Mouse (Mus musculus): ENCODE measurements at regions not wholly inside any gene's neighbourhood (a gene's known extent, or its start where the extent isn't known, plus 50 kb on each side); places are given as distances from the start of the nearest gene placed in this dataset.

- H3K4me3 ChIP-seq (ENCODE audit: insufficient read depth in 1 of 2, low read depth in 1 of 2, low read length in 2 of 2, poor library complexity in 1 of 2, severe bottlenecking in 1 of 2) = no peak overlapping the region
- H3K9me3 ChIP-seq (ENCODE audit: control insufficient read depth, insufficient read depth, low read depth, low read length) = no peaks in the 10 kb centered on the region
- no peak overlapping the region for H3K27ac ChIP-seq (ENCODE audit: insufficient read depth, low read depth, low read length, poor library complexity, severe bottlenecking)
- TF ChIP-seq HCFC1 (IDR thresholded peaks at IDR 0.05; ENCODE audit: borderline replicate concordance, insufficient read depth, low read length) = no peak
- TF ChIP-seq CHD2 (IDR thresholded peaks at IDR 0.05; ENCODE audit: low read depth, low read length) = no peak
- TF ChIP-seq MAFK (IDR thresholded peaks at IDR 0.05; ENCODE audit: insufficient read depth, low read depth, low read length) = no peak
- TF ChIP-seq ZC3H11A (IDR thresholded peaks at IDR 0.05; ENCODE audit: borderline replicate concordance, low read depth, low read length) = no peak
- TF ChIP-seq ZNF384 (IDR thresholded peaks at IDR 0.05; ENCODE audit: low read depth, low read length) = no peak
- DNase-seq (ENCODE audit: low read depth, low spot score) = no peak
- in situ Hi-C loops (cut with MboI; ENCODE audit: low sequenced_read_pairs in 2 of 2, unreplicated experiment in 2 of 2) = no loop called here
- H3K36me3 ChIP-seq (ENCODE audit: control insufficient read depth, insufficient read depth, low read length, poor library complexity, severe bottlenecking) = no peaks in the 10 kb centered on the region
- H3K4me1 ChIP-seq (ENCODE audit: control insufficient read depth in 2 of 2, insufficient read depth in 2 of 2, low read length in 2 of 2, poor library complexity in 1 of 2) = no peaks in the 10 kb centered on the region
- no peak overlapping the region for H3K9ac ChIP-seq (ENCODE audit: insufficient read depth, low read depth, low read length, poor library complexity, severe bottlenecking)
Observed at GRCm38 (mm10) chr19:54697411-54697810, 429.6 kb downstream of the Gpam start.

GRCm38 (mm10) chr19:54693714-54694113 lies 433.3 kb downstream of the Gpam start:
- H3K36me3 ChIP-seq (ENCODE audit: control insufficient read depth, insufficient read depth, low read length, poor library complexity, severe bottlenecking) = no peaks in the 10 kb centered on the region
- TF ChIP-seq CHD2 (IDR thresholded peaks at IDR 0.05; ENCODE audit: low read depth, low read length) (no peak), MAFK (IDR thresholded peaks at IDR 0.05; ENCODE audit: insufficient read depth, low read depth, low read length) (no peak), HCFC1 (IDR thresholded peaks at IDR 0.05; ENCODE audit: borderline replicate concordance, insufficient read depth, low read length) (no peak), ZNF384 (IDR thresholded peaks at IDR 0.05; ENCODE audit: low read depth, low read length) (no peak), ZC3H11A (IDR thresholded peaks at IDR 0.05; ENCODE audit: borderline replicate concordance, low read depth, low read length) (no peak)
- no peaks in the 10 kb centered on the region for H3K4me1 ChIP-seq (ENCODE audit: control insufficient read depth in 2 of 2, insufficient read depth in 2 of 2, low read length in 2 of 2, poor library complexity in 1 of 2)
- H3K9me3 ChIP-seq (ENCODE audit: control insufficient read depth, insufficient read depth, low read depth, low read length) = no peaks in the 10 kb centered on the region
- DNase-seq (ENCODE audit: low read depth, low spot score) = no peak
- no peak overlapping the region for H3K4me3 ChIP-seq (ENCODE audit: insufficient read depth in 1 of 2, low read depth in 1 of 2, low read length in 2 of 2, poor library complexity in 1 of 2, severe bottlenecking in 1 of 2)
- H3K27ac ChIP-seq (ENCODE audit: insufficient read depth, low read depth, low read length, poor library complexity, severe bottlenecking) = no peak overlapping the region
- no peak overlapping the region for H3K9ac ChIP-seq (ENCODE audit: insufficient read depth, low read depth, low read length, poor library complexity, severe bottlenecking)
- in situ Hi-C loops (cut with MboI; ENCODE audit: low sequenced_read_pairs in 2 of 2, unreplicated experiment in 2 of 2) = no loop called here

- no peak for TF ChIP-seq MAFK (IDR thresholded peaks at IDR 0.05; ENCODE audit: insufficient read depth, low read depth, low read length)
- in situ Hi-C loops (cut with MboI; ENCODE audit: low sequenced_read_pairs in 2 of 2, unreplicated experiment in 2 of 2) = no loop called here
Observed at GRCm38 (mm10) chr19:54693094-54693493, 433.9 kb downstream of the Gpam start.

GRCm38 (mm10) chr19:54691861-54692260 lies 435.2 kb downstream of the Gpam start:
- Histone ChIP-seq H3K4me3 (ENCODE audit: insufficient read depth in 1 of 2, low read depth in 1 of 2, low read length in 2 of 2, poor library complexity in 1 of 2, severe bottlenecking in 1 of 2) (no peak overlapping the region), H3K4me1 (ENCODE audit: control insufficient read depth in 2 of 2, insufficient read depth in 2 of 2, low read length in 2 of 2, poor library complexity in 1 of 2) (no peaks in the 10 kb centered on the region), H3K27ac (ENCODE audit: insufficient read depth, low read depth, low read length, poor library complexity, severe bottlenecking) (no peak overlapping the region), H3K9me3 (ENCODE audit: control insufficient read depth, insufficient read depth, low read depth, low read length) (no peaks in the 10 kb centered on the region), H3K36me3 (ENCODE audit: control insufficient read depth, insufficient read depth, low read length, poor library complexity, severe bottlenecking) (no peaks in the 10 kb centered on the region), H3K9ac (ENCODE audit: insufficient read depth, low read depth, low read length, poor library complexity, severe bottlenecking) (no peak overlapping the region)
- TF ChIP-seq ZC3H11A (IDR thresholded peaks at IDR 0.05; ENCODE audit: borderline replicate concordance, low read depth, low read length) (no peak), CHD2 (IDR thresholded peaks at IDR 0.05; ENCODE audit: low read depth, low read length) (no peak)
- in situ Hi-C loops (cut with MboI; ENCODE audit: low sequenced_read_pairs in 2 of 2, unreplicated experiment in 2 of 2) = no loop called here
- DNase-seq (ENCODE audit: low read depth, low spot score) = no peak

More at GRCm38 (mm10) chr19:54693094-54693493, 433.9 kb downstream of the Gpam start:
- H3K9me3 ChIP-seq (ENCODE audit: control insufficient read depth, insufficient read depth, low read depth, low read length) = no peaks in the 10 kb centered on the region
- H3K27ac ChIP-seq (ENCODE audit: insufficient read depth, low read depth, low read length, poor library complexity, severe bottlenecking) = no peak overlapping the region
- H3K4me1 ChIP-seq (ENCODE audit: control insufficient read depth in 2 of 2, insufficient read depth in 2 of 2, low read length in 2 of 2, poor library complexity in 1 of 2) = no peaks in the 10 kb centered on the region
- H3K4me3 ChIP-seq (ENCODE audit: insufficient read depth in 1 of 2, low read depth in 1 of 2, low read length in 2 of 2, poor library complexity in 1 of 2, severe bottlenecking in 1 of 2) = no peak overlapping the region
- no peak for DNase-seq (ENCODE audit: low read depth, low spot score)
- H3K9ac ChIP-seq (ENCODE audit: insufficient read depth, low read depth, low read length, poor library complexity, severe bottlenecking) = no peak overlapping the region
- no peaks in the 10 kb centered on the region for H3K36me3 ChIP-seq (ENCODE audit: control insufficient read depth, insufficient read depth, low read length, poor library complexity, severe bottlenecking)

GRCm38 (mm10) chr19:54688630-54689029 lies 438.4 kb downstream of the Gpam start:
- H3K9me3 ChIP-seq (ENCODE audit: control insufficient read depth, insufficient read depth, low read depth, low read length) = no peaks in the 10 kb centered on the region
- no peak overlapping the region for H3K4me3 ChIP-seq (ENCODE audit: insufficient read depth in 1 of 2, low read depth in 1 of 2, low read length in 2 of 2, poor library complexity in 1 of 2, severe bottlenecking in 1 of 2)
- no peak overlapping the region for H3K27ac ChIP-seq (ENCODE audit: insufficient read depth, low read depth, low read length, poor library complexity, severe bottlenecking)
- no peaks in the 10 kb centered on the region for H3K4me1 ChIP-seq (ENCODE audit: control insufficient read depth in 2 of 2, insufficient read depth in 2 of 2, low read length in 2 of 2, poor library complexity in 1 of 2)
- H3K36me3 ChIP-seq (ENCODE audit: control insufficient read depth, insufficient read depth, low read length, poor library complexity, severe bottlenecking) = no peaks in the 10 kb centered on the region
- in situ Hi-C loops (cut with MboI; ENCODE audit: low sequenced_read_pairs in 2 of 2, unreplicated experiment in 2 of 2) = no loop called here
- no peak overlapping the region for H3K9ac ChIP-seq (ENCODE audit: insufficient read depth, low read depth, low read length, poor library complexity, severe bottlenecking)
- DNase-seq (ENCODE audit: low read depth, low spot score) = no peak
- TF ChIP-seq ZNF384 (IDR thresholded peaks at IDR 0.05; ENCODE audit: low read depth, low read length) (no peak), CHD2 (IDR thresholded peaks at IDR 0.05; ENCODE audit: low read depth, low read length) (no peak), ZC3H11A (IDR thresholded peaks at IDR 0.05; ENCODE audit: borderline replicate concordance, low read depth, low read length) (no peak), MAFK (IDR thresholded peaks at IDR 0.05; ENCODE audit: insufficient read depth, low read depth, low read length) (no peak), HCFC1 (IDR thresholded peaks at IDR 0.05; ENCODE audit: borderline replicate concordance, insufficient read depth, low read length) (no peak)
